Mouse (Mus musculus) stomach, embryonic 15.5 days (tissue): ENCODE measurements at regions not wholly inside any gene's neighbourhood (a gene's known extent, or its start where the extent isn't known, plus 50 kb on each side); places are given as distances from the start of the nearest gene placed in this dataset.

Experiments
- ATAC-seq: fragments of 200-750 bp; cut with Nextera tagmentation; 2 replicates; pipeline ENCODE4 v1.8.0; 2017; ENCODE audit warnings: low read depth, moderate number of reproducible peaks, moderate TSS enrichment; ENCODE audit not compliant: insufficient read depth, low FRiP score
- H3K27ac ChIP-seq: fragments of 300-500 bp; sonication (generic); 2 replicates; pipeline ENCODE4 v1.5.1; 2015; ENCODE audit warnings: mild to moderate bottlenecking, inconsistent platforms
- H3K27me3 ChIP-seq: fragments of 300-500 bp; sonication (generic); replicated peaks from 2 replicates; pipeline ENCODE4 v1.6.1; 2015; ENCODE audit warnings: inconsistent platforms
- H3K36me3 ChIP-seq: fragments of 300-500 bp; sonication (generic); 2 replicates; pipeline ENCODE4 v1.6.1; 2015; ENCODE audit warnings: inconsistent platforms
- H3K4me1 ChIP-seq: fragments of 300-500 bp; sonication (generic); 2 replicates; pipeline ENCODE4 v1.6.1; 2015; ENCODE audit warnings: inconsistent platforms
- H3K4me2 ChIP-seq: fragments of 300-500 bp; sonication (generic); 2 replicates; pipeline ENCODE4 v1.6.1; 2015; ENCODE audit warnings: mild to moderate bottlenecking, inconsistent platforms
- H3K4me3 ChIP-seq: fragments of 300-500 bp; sonication (generic); replicated peaks from 2 replicates; pipeline ENCODE4 v1.5.1; 2015; ENCODE audit warnings: inconsistent platforms
- H3K9ac ChIP-seq: fragments of 300-500 bp; sonication (generic); 2 replicates; pipeline ENCODE4 v1.6.1; 2015; ENCODE audit warnings: inconsistent platforms
- H3K9me3 ChIP-seq: fragments of 300-500 bp; sonication (generic); 2 replicates; pipeline ENCODE4 v1.6.1; 2016; ENCODE audit warnings: inconsistent platforms
- WGBS: fragments of 180-500 bp; shearing (Covaris S2); methylation state at CpG from one replicate; pipeline ENCODE4 v1.1.7; 2015; 5-methylcytosine and 5-hydroxymethylcytosine counted together

- H3K9me3 ChIP-seq, result no peaks in the 10 kb centered on the region
- H3K27ac ChIP-seq, result no peak overlapping the region
- no peaks in the 10 kb centered on the region for H3K4me1 ChIP-seq
- peak overlapping the region; percentile 56 for H3K4me2 ChIP-seq
- ATAC-seq, result no peak
- H3K36me3 ChIP-seq, result no peaks in the 10 kb centered on the region
- 0 out of 2 replicates have a peak, but pooled peaks cover 5% of the 10 kb centered on the region for H3K27me3 ChIP-seq
- WGBS, result 5% methylated on average over 10 of the region's 10 CpGs
- no peak overlapping the region for H3K9ac ChIP-seq
- peak overlapping the region; percentile 26 for H3K4me3 ChIP-seq
These were observed 118.9 kb upstream of the Zc3h12c start for GRCm38 (mm10) chr9:52287246-52287651.

GRCm38 (mm10) chr9:52286104-52286503, 117.7 kb upstream of the Zc3h12c start:
- no peak for ATAC-seq
- 18% methylated on average over 1 of the region's 1 CpGs for WGBS

GRCm38 (mm10) chr9:52283558-52283957, 115.2 kb upstream of the Zc3h12c start:
- WGBS, result 17% methylated on average over 2 of the region's 2 CpGs
- Histone ChIP-seq H3K27me3 (0 out of 2 replicates have a peak, but pooled peaks cover 5% of the 10 kb centered on the region), H3K36me3 (no peaks in the 10 kb centered on the region), H3K9me3 (no peaks in the 10 kb centered on the region), H3K4me2 (no peak overlapping the region), H3K9ac (no peak overlapping the region), H3K4me1 (no peaks in the 10 kb centered on the region), H3K4me3 (no peak overlapping the region), H3K27ac (no peak overlapping the region)
- no peak for ATAC-seq

More at GRCm38 (mm10) chr9:52286104-52286503, 117.7 kb upstream of the Zc3h12c start:
- 0 out of 2 replicates have a peak, but pooled peaks cover 5% of the 10 kb centered on the region for H3K27me3 ChIP-seq
- H3K36me3 ChIP-seq, result no peaks in the 10 kb centered on the region
- no peak overlapping the region for H3K9ac ChIP-seq
- no peak overlapping the region for H3K27ac ChIP-seq
- H3K4me2 ChIP-seq, result no peak overlapping the region
- no peak overlapping the region for H3K4me3 ChIP-seq
- H3K4me1 ChIP-seq, result no peaks in the 10 kb centered on the region
- no peaks in the 10 kb centered on the region for H3K9me3 ChIP-seq

- H3K9ac ChIP-seq, result no peak overlapping the region
- no peaks in the 10 kb centered on the region for H3K4me1 ChIP-seq
- no peak for ATAC-seq
- no peak overlapping the region for H3K4me3 ChIP-seq
- no peaks in the 10 kb centered on the region for H3K36me3 ChIP-seq
- H3K4me2 ChIP-seq, result no peak overlapping the region
- H3K9me3 ChIP-seq, result no peaks in the 10 kb centered on the region
- no peak overlapping the region for H3K27ac ChIP-seq
- no peaks in the 10 kb centered on the region for H3K27me3 ChIP-seq
- 63% methylated on average over 5 of the region's 5 CpGs for WGBS
These were observed 112.6 kb upstream of the Zc3h12c start for GRCm38 (mm10) chr9:52280995-52281394.

GRCm38 (mm10) chr9:52280556-52280955, 112.2 kb upstream of the Zc3h12c start:
- Histone ChIP-seq H3K4me2 (no peak overlapping the region), H3K27ac (no peak overlapping the region), H3K4me3 (no peak overlapping the region), H3K27me3 (no peaks in the 10 kb centered on the region), H3K36me3 (no peaks in the 10 kb centered on the region), H3K9ac (no peak overlapping the region), H3K9me3 (no peaks in the 10 kb centered on the region), H3K4me1 (no peaks in the 10 kb centered on the region)
- no peak for ATAC-seq
- WGBS, result 80% methylated on average over 3 of the region's 3 CpGs

GRCm38 (mm10) chr9:52278701-52279023, 110.3 kb upstream of the Zc3h12c start:
- WGBS, result 32% methylated on average over 3 of the region's 3 CpGs
- no peak overlapping the region for H3K27ac ChIP-seq
- no peak for ATAC-seq
- no peaks in the 10 kb centered on the region for H3K27me3 ChIP-seq
- no peaks in the 10 kb centered on the region for H3K36me3 ChIP-seq
- H3K4me2 ChIP-seq, result no peak overlapping the region
- no peaks in the 10 kb centered on the region for H3K9me3 ChIP-seq
- no peak overlapping the region for H3K4me3 ChIP-seq
- no peak overlapping the region for H3K9ac ChIP-seq
- H3K4me1 ChIP-seq, result no peaks in the 10 kb centered on the region

- ATAC-seq, result no peak
- Histone ChIP-seq H3K4me3 (no peak overlapping the region), H3K4me1 (no peaks in the 10 kb centered on the region), H3K9ac (no peak overlapping the region), H3K27me3 (no peaks in the 10 kb centered on the region), H3K27ac (no peak overlapping the region), H3K9me3 (no peaks in the 10 kb centered on the region), H3K4me2 (no peak overlapping the region), H3K36me3 (no peaks in the 10 kb centered on the region)
- WGBS, result 50% methylated on average over 14 of the region's 14 CpGs
These were observed 109.8 kb upstream of the Zc3h12c start for GRCm38 (mm10) chr9:52277954-52278700.

GRCm38 (mm10) chr9:52273994-52274393, 105.6 kb upstream of the Zc3h12c start:
- 67% methylated on average over 3 of the region's 3 CpGs for WGBS
- ATAC-seq, result no peak

GRCm38 (mm10) chr9:52272668-52273067, 104.3 kb upstream of the Zc3h12c start:
- Histone ChIP-seq H3K9ac (no peak overlapping the region), H3K36me3 (no peaks in the 10 kb centered on the region), H3K9me3 (no peaks in the 10 kb centered on the region), H3K4me3 (no peak overlapping the region), H3K27me3 (no peaks in the 10 kb centered on the region), H3K4me1 (no peaks in the 10 kb centered on the region), H3K27ac (no peak overlapping the region), H3K4me2 (no peak overlapping the region)
- ATAC-seq, result no peak
- WGBS, result 68% methylated on average over 2 of the region's 2 CpGs

More at GRCm38 (mm10) chr9:52273994-52274393, 105.6 kb upstream of the Zc3h12c start:
- Histone ChIP-seq H3K4me3 (no peak overlapping the region), H3K4me2 (no peak overlapping the region), H3K27ac (no peak overlapping the region), H3K9me3 (no peaks in the 10 kb centered on the region), H3K4me1 (no peaks in the 10 kb centered on the region), H3K9ac (no peak overlapping the region), H3K27me3 (no peaks in the 10 kb centered on the region), H3K36me3 (no peaks in the 10 kb centered on the region)

GRCm38 (mm10) chr9:52271345-52272116, 103.2 kb upstream of the Zc3h12c start:
- WGBS, result 80% methylated on average over 7 of the region's 7 CpGs
- Histone ChIP-seq H3K4me3 (no peak overlapping the region), H3K27me3 (no peaks in the 10 kb centered on the region), H3K4me2 (no peak overlapping the region), H3K9ac (no peak overlapping the region), H3K4me1 (no peaks in the 10 kb centered on the region), H3K9me3 (no peaks in the 10 kb centered on the region), H3K36me3 (no peaks in the 10 kb centered on the region), H3K27ac (no peak overlapping the region)
- ATAC-seq, result no peak

GRCm38 (mm10) chr9:52261538-52261937, 93.2 kb upstream of the Zc3h12c start:
- H3K9ac ChIP-seq, result no peak overlapping the region
- ATAC-seq, result no peak
- no peak overlapping the region for H3K4me2 ChIP-seq
- no peaks in the 10 kb centered on the region for H3K9me3 ChIP-seq
- no peaks in the 10 kb centered on the region for H3K4me1 ChIP-seq
- H3K27ac ChIP-seq, result no peak overlapping the region
- no peaks in the 10 kb centered on the region for H3K27me3 ChIP-seq
- H3K4me3 ChIP-seq, result no peak overlapping the region
- no peaks in the 10 kb centered on the region for H3K36me3 ChIP-seq
- 86% methylated on average over 2 of the region's 2 CpGs for WGBS

GRCm38 (mm10) chr9:52259459-52259858, 91.1 kb upstream of the Zc3h12c start:
- no peak for ATAC-seq
- H3K4me1 ChIP-seq, result no peaks in the 10 kb centered on the region
- H3K4me2 ChIP-seq, result no peak overlapping the region
- H3K4me3 ChIP-seq, result no peak overlapping the region
- H3K27ac ChIP-seq, result no peak overlapping the region
- no peaks in the 10 kb centered on the region for H3K9me3 ChIP-seq
- no peaks in the 10 kb centered on the region for H3K36me3 ChIP-seq
- no peaks in the 10 kb centered on the region for H3K27me3 ChIP-seq
- 53% methylated on average over 9 of the region's 9 CpGs for WGBS
- no peak overlapping the region for H3K9ac ChIP-seq
